Mouse (Mus musculus) thymus, adult 2 months (tissue): Measurements from ENCODE around the gene Lrrc7. TPM values are rescaled to one million over a fixed set of nuclear protein-coding genes. Genes with fewer than 3 reads are reported as not detected.

ENCODE experiments used
- DNase-seq: peaks from one replicate; pipeline ENCODE4 v3.0.0; 2021
- H3K27ac ChIP-seq: fragments of 200-500 bp; 2 replicates; pipeline ENCODE4 v1.5.1; 2012; ENCODE audit warnings: low read length, control low read depth; ENCODE audit not compliant: control insufficient read depth, insufficient read depth
- H3K27me3 ChIP-seq: fragments of 200-500 bp; 2 replicates; pipeline ENCODE4 v1.6.1; 2012; ENCODE audit warnings: mild to moderate bottlenecking, low read length, moderate library complexity, mixed read lengths; ENCODE audit not compliant: control insufficient read depth, insufficient read depth
- H3K36me3 ChIP-seq: fragments of 200-500 bp; 2 replicates; pipeline ENCODE4 v1.6.1; 2012; ENCODE audit warnings: mild to moderate bottlenecking, low read length, moderate library complexity; ENCODE audit not compliant: control insufficient read depth, insufficient read depth
- H3K4me1 ChIP-seq: fragments of 200-500 bp; replicated peaks from 2 replicates; pipeline ENCODE4 v1.6.1; 2012; ENCODE audit warnings: low read length; ENCODE audit not compliant: control insufficient read depth, insufficient read depth
- H3K4me3 ChIP-seq: fragments of 200-500 bp; 2 replicates; pipeline ENCODE4 v1.5.1; 2012; ENCODE audit warnings: mild to moderate bottlenecking, low read length, control low read depth, moderate library complexity; ENCODE audit not compliant: control insufficient read depth, insufficient read depth
- CTCF ChIP-seq: fragments of 200-500 bp; IDR thresholded peaks from 2 replicates; pipeline ENCODE4 v1.5.1; 2012; ENCODE audit warnings: mild to moderate bottlenecking, control low read depth, low read length, moderate library complexity, borderline replicate concordance; ENCODE audit not compliant: control insufficient read depth, poor library complexity, insufficient read depth; ENCODE audit errors: extremely low read depth
- POLR2A ChIP-seq: fragments of 200-500 bp; IDR thresholded peaks from 2 replicates; pipeline ENCODE4 v1.6.1; 2012; ENCODE audit warnings: mild to moderate bottlenecking, low read length, control low read depth, moderate library complexity; ENCODE audit not compliant: control insufficient read depth, poor library complexity, insufficient read depth; ENCODE audit errors: extremely low read depth
- WGBS: fragments of 180-500 bp; shearing (Covaris S2); methylation state at CpG from one replicate; pipeline ENCODE4 v1.1.7; 2018; 5-methylcytosine and 5-hydroxymethylcytosine counted together
- polyA plus RNA-seq: library from polyadenylated mRNA; depleted of rRNA; stranded (reverse); fragments of >200 nt; gene quantifications from 2 replicates; pipeline ENCODE4 v1.2.3, GENCODE M21; 2012

The Lrrc7 gene
- polyA plus RNA-seq, 1 experiment = not detected

DNA sequence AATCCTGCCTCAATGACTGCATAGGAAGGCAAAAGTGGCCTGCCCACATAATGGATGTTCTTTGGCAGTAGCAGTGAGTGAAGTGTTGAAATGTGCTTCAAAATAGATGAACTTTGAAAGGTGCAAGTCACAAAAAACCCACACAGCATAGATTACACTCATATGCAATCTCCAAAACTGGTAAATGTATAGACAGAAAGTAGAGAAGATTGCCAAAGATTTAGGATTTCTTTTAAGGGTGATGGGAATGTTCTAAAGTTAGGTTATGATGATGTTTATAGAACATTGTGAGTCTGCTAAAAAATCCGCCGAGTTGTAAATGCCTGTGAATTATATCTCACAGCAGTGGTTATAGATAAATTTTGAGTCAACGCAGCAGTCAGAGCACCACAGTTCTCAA is 359.2 kb downstream of the Lrrc7 start:
- H3K4me3 ChIP-seq = no peak overlapping the region
- WGBS = 97% methylated on average over 3 of the region's 3 CpGs
- H3K27me3 ChIP-seq = no peaks in the 10 kb centered on the region
- H3K4me1 ChIP-seq = no peaks in the 10 kb centered on the region
- no peaks in the 10 kb centered on the region for H3K36me3 ChIP-seq
- no peak overlapping the region for H3K27ac ChIP-seq
- no peak for DNase-seq
- TF ChIP-seq POLR2A = no peak
- TF ChIP-seq CTCF = no peak

DNA sequence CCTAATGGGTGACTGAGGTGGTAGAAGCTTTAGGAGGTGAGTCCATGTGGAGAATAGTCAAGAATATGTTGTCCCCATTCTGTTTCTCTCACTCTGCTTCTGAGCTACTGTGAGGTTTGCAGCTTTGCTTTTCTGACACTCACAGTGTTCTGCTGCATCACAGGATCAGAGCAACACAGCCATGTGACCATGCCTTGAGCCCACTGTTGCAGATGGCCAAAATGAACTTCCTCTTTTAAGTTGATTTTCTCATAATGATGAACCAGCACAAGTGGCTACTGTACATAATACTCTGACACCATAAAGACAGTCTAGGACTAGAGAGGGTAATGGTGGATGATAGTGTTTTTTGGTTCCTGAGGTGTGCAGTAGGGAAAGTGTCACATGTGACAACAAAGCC is 366.6 kb downstream of the Lrrc7 start:
- Histone ChIP-seq H3K27ac (no peak overlapping the region), H3K4me1 (no peaks in the 10 kb centered on the region), H3K36me3 (no peaks in the 10 kb centered on the region), H3K27me3 (no peaks in the 10 kb centered on the region), H3K4me3 (no peak overlapping the region)
- TF ChIP-seq POLR2A (no peak), CTCF (no peak)
- no peak for DNase-seq

DNA sequence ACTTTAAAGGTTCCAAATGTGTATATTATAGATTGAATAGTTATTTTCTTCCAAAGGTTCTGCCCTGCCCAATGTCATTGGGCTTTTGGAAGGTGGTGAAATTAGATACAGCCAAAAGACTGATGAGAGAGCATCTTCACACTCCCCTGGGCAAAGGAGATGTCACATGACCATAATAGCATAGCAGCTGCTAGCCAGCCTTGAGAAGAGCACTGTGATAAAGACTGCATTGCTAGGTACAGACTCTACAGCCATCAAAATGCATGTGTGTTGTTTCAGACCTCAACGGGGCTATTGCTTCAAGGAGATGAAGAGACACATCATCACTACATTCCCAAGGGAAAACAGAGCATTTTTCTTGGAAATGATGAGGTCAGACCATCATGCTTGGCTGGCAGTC is 368.8 kb downstream of the Lrrc7 start:
- Histone ChIP-seq H3K4me1 (no peaks in the 10 kb centered on the region), H3K27ac (no peak overlapping the region), H3K36me3 (no peaks in the 10 kb centered on the region), H3K27me3 (no peaks in the 10 kb centered on the region), H3K4me3 (no peak overlapping the region)
- DNase-seq = no peak
- 67% methylated on average over 1 of the region's 1 CpGs for WGBS
- TF ChIP-seq POLR2A (no peak), CTCF (no peak)

DNA sequence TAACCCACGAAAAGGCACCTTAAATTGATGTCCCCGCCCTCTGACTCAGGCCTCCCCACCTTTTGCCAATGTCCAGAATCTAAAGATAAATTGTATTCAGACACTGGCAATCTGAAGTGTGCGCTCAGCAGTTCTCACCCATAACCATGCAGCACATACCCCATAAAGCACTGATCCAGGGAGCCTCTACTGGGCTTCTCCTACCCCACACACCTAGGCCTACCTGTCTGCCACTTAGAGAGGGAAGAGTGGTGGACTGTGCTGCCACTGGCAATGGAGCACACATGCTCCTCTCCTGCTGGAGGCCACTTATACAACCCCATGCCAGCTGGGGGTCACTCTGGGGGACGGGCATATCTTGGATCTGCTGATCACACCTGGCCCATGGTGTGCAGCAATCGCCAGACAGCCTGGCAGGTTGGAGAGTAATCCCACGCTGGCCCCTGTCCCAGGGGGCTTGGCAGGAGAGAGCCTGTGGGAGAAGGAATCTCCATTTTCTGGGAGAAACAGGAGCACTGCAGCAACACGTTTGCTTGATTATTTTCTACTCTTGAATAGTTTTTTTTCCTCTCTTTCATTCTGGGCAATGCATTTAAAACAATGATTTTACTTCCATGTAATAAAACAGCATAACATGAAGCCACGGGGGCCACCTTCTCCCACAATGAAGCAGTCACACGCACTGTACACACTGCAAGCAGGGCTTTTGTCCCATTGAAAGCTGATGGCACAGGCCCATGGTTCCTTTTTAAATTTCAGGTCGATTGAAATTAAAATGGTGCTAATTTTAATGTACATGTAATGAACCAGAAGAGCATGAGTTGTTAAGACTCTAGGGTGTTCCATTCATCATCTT is 386.9 kb downstream of the Lrrc7 start:
- WGBS = 83% methylated on average over 10 of the region's 10 CpGs
- no peak for TF ChIP-seq POLR2A
- no peak for TF ChIP-seq CTCF
- Histone ChIP-seq H3K4me1 (no peaks in the 10 kb centered on the region), H3K4me3 (no peak overlapping the region), H3K27me3 (no peaks in the 10 kb centered on the region), H3K27ac (no peak overlapping the region), H3K36me3 (no peaks in the 10 kb centered on the region)
- DNase-seq = no peak

DNA sequence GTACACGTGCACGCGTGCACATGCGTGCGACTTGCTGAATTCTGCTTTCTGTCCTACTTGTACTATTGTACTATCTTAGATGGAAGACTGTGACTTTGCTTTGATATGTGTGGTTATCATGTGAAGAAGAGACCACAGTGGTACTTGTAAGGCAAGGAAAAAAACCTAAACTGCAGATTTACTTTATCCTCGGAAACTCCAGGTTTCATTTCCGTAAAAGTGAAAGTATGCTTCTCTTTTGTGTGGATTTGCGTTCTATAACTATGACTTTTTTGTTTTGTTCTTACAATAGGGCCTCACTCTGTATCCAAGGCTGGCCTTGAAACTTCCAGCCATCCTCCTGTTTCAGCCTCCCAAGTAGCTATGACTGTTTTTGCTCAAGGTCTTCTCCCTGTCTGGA is 392.8 kb downstream of the Lrrc7 start:
- H3K4me3 ChIP-seq = no peak overlapping the region
- 96% methylated on average over 8 of the region's 8 CpGs for WGBS
- H3K27ac ChIP-seq = no peak overlapping the region
- H3K36me3 ChIP-seq = no peaks in the 10 kb centered on the region
- TF ChIP-seq POLR2A = no peak
- TF ChIP-seq CTCF = no peak
- no peaks in the 10 kb centered on the region for H3K4me1 ChIP-seq
- no peak for DNase-seq
- H3K27me3 ChIP-seq = no peaks in the 10 kb centered on the region

DNA sequence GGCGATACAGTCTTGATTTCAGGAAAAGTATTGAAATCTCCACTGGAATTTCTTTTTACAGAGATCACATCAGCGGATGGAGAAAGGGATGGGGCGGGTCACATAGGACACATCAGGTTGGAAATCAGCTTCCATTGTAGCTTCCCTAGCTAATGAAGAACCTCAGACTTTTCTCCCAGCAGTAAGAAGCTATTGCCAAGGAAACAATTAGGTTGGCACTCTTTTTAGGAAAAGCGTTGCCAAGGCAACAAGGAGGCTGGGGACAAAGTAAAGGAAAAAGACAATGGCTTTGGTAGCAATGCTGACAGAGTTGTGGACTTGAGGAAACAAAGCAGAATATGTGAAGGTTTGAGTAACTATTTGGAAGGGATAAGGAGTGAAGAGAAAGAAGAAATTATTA is 393.6 kb downstream of the Lrrc7 start:
- H3K27ac ChIP-seq = no peak overlapping the region
- no peaks in the 10 kb centered on the region for H3K4me1 ChIP-seq
- no peaks in the 10 kb centered on the region for H3K36me3 ChIP-seq
- H3K4me3 ChIP-seq = no peak overlapping the region
- WGBS = 93% methylated on average over 4 of the region's 4 CpGs
- no peak for DNase-seq
- TF ChIP-seq CTCF (no peak), POLR2A (no peak)
- H3K27me3 ChIP-seq = no peaks in the 10 kb centered on the region
